Mouse (Mus musculus) layer of hippocampus, adult 9-11 months (tissue): ENCODE measurements around the gene Tcf12.

Experiments used
- DNase-seq: peaks from one replicate; pipeline ENCODE4 v3.0.0; 2022

Tcf12 gene

GRCm38 (mm10) chr9:71831756-71832699, 279.6 kb downstream of the Tcf12 start:
- DNase-seq: peak; percentile 26

- DNase-seq: no peak
Observed at GRCm38 (mm10) chr9:71830994-71831393, 280.7 kb downstream of the Tcf12 start.

- DNase-seq: no peak
Observed at GRCm38 (mm10) chr9:71830365-71830764, 281.3 kb downstream of the Tcf12 start.

- no peak for DNase-seq
Observed at GRCm38 (mm10) chr9:71829753-71830152, 281.9 kb downstream of the Tcf12 start.

GRCm38 (mm10) chr9:71829137-71829536, 282.5 kb downstream of the Tcf12 start:
- DNase-seq: no peak

- no peak for DNase-seq
Observed at GRCm38 (mm10) chr9:71827371-71827770, 284.3 kb downstream of the Tcf12 start.

GRCm38 (mm10) chr9:71826040-71826525, 285.6 kb downstream of the Tcf12 start:
- DNase-seq: peak; percentile 37

GRCm38 (mm10) chr9:71822003-71822402, 289.7 kb downstream of the Tcf12 start:
- no peak for DNase-seq

- DNase-seq: peak; percentile 28
Observed at GRCm38 (mm10) chr9:71818453-71818852, 293.2 kb downstream of the Tcf12 start.

GRCm38 (mm10) chr9:71816121-71816520, 295.6 kb downstream of the Tcf12 start:
- no peak for DNase-seq

GRCm38 (mm10) chr9:71813565-71813964, 298.1 kb downstream of the Tcf12 start:
- no peak for DNase-seq

GRCm38 (mm10) chr9:71812914-71813313, 298.8 kb downstream of the Tcf12 start:
- DNase-seq: no peak

- no peak for DNase-seq
Observed at GRCm38 (mm10) chr9:71812402-71812801, 299.3 kb downstream of the Tcf12 start.

GRCm38 (mm10) chr9:71811404-71811803, 300.3 kb downstream of the Tcf12 start:
- DNase-seq: no peak

- no peak for DNase-seq
Observed at GRCm38 (mm10) chr9:71810723-71811122, 300.9 kb downstream of the Tcf12 start.

GRCm38 (mm10) chr9:71808640-71809254, 302.9 kb downstream of the Tcf12 start:
- DNase-seq: no peak

- no peak for DNase-seq
Observed at GRCm38 (mm10) chr9:71807801-71808200, 303.9 kb downstream of the Tcf12 start.

GRCm38 (mm10) chr9:71806422-71806805, 305.3 kb downstream of the Tcf12 start:
- peak; percentile 29 for DNase-seq

GRCm38 (mm10) chr9:71805646-71806421, 305.8 kb downstream of the Tcf12 start:
- DNase-seq: no peak

- DNase-seq: no peak
Observed at GRCm38 (mm10) chr9:71804116-71804515, 307.6 kb downstream of the Tcf12 start.

GRCm38 (mm10) chr9:71803281-71803680, 308.4 kb downstream of the Tcf12 start:
- no peak for DNase-seq

- DNase-seq: no peak
Observed at GRCm38 (mm10) chr9:71799598-71799997, 312.1 kb downstream of the Tcf12 start.

GRCm38 (mm10) chr9:71798176-71798575, 313.5 kb downstream of the Tcf12 start:
- no peak for DNase-seq
